Mouse (Mus musculus) layer of hippocampus, postnatal 25 days (tissue): ENCODE results near the gene Ccser2. TPM values are rescaled to one million over a fixed set of nuclear protein-coding genes. Genes with fewer than 3 reads are reported as not detected.

Source experiments
- DNase-seq, 2 experiments: peaks; one replicate each; pipeline ENCODE4 v3.0.0; 2022; ENCODE audit warnings: mixed read lengths in 2 of 2, low spot score in 1 of 2; ENCODE audit errors: extremely low spot score in 1 of 2
- total RNA-seq, 2 experiments: library from RNA; stranded (reverse); gene quantifications; 2 replicates each; pipeline ENCODE4 v1.2.3; 2021

Ccser2 gene
- total RNA-seq, 2 experiments from 2014 or later = 78.8 to 84.9 TPM

GRCm38 (mm10) chr14:36952142-36952541 is 16.4 kb downstream of the Ccser2 start:
- DNase-seq = no peak

DNA sequence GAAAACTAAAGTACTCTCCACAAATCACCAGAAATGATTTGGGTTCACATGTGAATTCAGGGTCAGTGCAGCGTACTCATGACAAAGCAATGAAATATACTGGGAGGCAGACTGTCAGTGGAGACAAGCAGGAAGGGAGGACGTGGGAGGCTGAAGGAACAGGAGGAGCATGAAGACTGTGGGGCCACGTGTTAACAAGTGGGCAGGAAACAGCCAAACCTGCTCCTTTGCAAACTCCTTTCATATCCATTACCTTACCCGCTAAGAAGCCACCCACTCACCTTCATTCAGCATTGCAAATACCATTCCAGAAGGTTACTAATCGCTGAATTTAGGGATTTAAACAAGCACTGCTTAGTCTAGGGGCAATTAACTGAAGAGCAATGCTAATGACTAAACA is 25.9 kb downstream of the Ccser2 start:
- no peak for DNase-seq

DNA sequence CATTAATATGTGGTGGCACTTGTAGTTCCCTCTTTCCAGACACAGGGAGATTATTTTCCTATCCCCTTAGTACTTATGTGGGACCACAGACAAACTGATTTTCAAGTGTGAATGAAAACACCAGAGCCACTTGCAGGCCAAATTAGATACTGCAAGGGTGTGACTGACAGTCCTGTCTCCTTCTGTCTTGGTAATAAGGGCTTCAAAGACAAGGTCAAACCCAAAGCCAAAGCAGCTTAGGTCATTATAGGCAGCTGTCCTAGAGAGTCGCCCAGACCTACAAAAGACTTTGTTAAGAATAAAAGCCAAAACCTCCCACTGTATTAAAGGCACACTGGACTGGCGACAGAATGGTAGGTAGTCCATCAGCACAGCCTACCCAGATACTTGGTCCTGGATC is 30.6 kb downstream of the Ccser2 start:
- no peak for DNase-seq

DNA sequence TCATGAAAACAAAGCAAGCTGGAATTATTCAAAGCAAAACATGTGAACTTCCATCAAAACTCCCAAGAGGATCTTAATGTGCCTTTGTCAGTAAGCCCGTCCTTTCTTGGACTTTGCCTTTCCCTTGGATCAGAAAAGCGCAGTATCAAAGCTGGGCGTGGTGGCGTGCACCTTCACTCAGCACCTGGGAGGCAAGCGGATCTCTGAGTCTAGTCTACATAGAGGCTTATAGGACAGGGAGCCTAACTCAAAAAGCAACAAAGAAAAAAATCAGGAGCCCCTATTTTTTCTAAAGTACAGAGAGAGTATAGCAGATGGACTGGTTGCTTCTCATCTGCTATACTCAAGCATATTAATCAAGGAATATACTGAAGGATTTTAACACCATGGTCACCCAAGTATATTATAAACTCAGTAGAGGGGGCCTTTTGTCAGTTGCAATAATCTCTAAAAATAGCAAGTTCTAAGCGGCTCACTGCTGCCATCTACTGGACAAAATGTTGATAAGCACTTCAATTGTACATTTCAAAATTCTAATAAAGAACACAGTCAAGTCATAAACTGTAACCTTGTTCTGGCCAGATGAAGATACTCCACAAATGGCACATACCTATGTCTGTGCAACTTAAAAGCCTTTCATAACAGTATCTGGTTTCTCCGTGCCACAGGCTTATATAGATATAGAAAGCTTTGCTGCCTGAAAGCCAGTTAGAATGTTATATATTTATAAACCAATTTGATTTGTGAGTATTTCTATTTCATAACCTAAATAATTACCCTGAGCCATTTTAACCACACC is 31.3 kb downstream of the Ccser2 start:
- DNase-seq = peak in 1 of 2 experiments; percentile 48

DNA sequence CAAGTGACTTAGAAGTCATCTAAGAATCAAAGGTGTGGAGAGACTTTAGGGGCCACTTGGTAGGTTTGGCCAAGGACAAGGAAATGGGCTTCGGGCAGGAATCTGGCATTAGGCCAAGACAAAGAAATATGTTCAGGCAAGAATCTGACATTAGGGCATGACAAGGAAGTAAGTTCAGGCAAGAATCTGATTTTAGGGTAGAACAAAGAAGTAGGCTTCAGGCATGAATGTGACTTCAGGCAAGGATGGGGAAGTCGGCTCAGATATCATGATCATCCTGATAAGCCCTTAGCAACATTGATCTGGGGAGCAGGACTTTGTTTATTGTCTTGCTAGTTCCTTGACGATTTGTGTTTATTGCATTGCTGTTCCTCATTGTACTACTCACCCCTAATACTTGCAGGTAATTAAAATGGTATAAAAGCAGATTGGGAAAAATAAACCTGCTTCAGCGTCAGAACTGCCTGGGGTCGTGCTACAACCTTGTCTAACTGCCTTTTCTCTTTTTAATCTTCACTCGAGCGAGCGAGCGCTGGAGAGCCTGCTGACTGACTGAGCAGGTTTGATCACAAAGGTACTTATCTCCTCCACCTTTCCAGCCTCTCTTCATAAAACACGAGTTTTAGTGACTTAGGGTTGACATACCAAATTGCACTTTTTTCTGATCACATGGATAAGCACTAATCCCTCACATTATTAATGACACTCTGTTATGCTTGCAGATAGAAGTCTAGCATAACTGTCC is 35.8 kb downstream of the Ccser2 start:
- DNase-seq = no peak

DNA sequence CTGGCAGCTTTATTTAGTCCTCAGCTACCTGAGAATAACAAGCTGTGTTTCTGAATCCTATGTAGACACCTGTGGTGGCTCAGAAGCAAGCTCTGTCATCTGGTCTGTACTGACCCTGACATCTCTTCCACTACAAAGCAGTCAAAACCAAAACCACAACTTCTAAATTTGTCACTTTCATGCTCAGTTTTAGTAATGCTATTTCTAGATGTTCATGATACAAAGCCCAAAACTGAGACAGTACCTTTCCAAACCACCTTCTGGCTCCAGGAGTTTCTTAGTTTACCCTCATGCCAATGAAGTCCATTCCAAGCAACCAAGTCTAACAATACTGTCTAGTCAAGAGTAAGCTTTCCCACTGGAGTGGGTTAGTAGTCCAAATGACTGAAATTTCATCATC is 36.5 kb downstream of the Ccser2 start:
- no peak for DNase-seq

GRCm38 (mm10) chr14:36923383-36923782 is 45.2 kb downstream of the Ccser2 start:
- no peak for DNase-seq

GRCm38 (mm10) chr14:36921346-36922049 is 47.1 kb downstream of the Ccser2 start:
- DNase-seq = no peak

- DNase-seq = no peak
Observed at GRCm38 (mm10) chr14:36919886-36920285, 48.7 kb downstream of the Ccser2 start.

- DNase-seq = peak; percentile 33 to 47
Observed at GRCm38 (mm10) chr14:36919146-36919545, 49.4 kb downstream of the Ccser2 start.

DNA sequence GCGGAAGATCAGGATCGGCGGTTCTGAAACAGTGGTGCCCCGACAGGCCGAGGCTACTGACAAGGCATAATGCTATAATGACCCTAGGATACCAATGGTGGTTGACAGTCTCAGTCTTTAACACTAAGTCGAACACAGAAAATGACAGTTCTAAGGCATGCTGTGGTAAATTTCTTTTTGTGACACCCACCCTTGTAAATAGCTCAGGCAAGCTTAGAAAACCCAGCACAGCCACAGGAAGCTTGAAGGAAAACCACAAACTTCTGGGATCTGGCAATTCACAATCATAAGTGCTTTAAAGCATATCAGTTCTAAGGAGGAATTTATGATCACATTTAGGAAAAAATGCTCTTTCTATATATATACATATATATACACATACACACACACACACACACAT is 53.4 kb downstream of the Ccser2 start:
- no peak for DNase-seq

DNA sequence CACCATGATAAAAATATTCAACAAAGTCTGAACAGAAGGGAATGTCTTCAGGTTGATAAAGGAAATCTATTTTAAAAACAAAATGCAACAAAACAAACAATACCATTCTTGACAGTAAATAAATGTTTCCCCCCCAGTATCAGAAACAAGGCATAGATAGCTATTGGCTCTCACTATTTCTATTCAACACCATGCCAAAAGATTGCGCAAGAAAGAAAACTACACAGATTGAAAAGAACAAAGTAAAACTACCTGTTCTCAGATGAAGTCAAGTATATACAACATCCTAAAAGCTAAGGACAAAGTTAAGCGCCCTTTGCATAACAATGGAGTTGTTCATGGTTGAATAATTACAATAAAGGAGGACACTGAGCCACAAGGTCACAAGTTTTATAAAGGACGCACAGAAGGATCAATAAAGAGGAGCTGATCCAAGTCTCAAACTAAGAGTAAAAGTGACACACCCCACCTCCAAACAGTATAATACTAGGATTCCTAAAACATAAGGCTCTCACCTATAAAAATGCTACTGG is 54.0 kb downstream of the Ccser2 start:
- DNase-seq = no peak

DNA sequence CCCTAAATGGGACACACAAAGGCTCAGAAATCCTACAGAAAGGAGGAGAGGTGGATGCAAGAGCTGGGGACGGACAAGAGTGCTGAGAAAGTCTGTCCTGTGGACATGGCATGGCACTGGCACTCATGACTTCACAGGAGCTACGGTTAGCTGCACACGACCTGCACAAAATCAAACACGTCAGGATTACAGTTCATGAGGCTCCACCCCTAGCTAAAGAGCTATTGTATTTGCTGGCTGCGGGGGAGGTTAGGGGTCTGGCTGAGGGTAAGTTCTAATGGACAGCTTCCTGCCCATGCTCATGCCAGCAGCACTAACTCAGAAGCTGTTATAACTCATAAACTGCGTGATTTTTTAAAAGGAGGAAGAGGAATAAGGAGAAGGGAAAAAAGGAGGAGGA is 56.8 kb downstream of the Ccser2 start:
- no peak for DNase-seq

GRCm38 (mm10) chr14:36905809-36906522 is 62.6 kb downstream of the Ccser2 start:
- DNase-seq = no peak

- no peak for DNase-seq
Observed at GRCm38 (mm10) chr14:36904206-36904605, 64.4 kb downstream of the Ccser2 start.

DNA sequence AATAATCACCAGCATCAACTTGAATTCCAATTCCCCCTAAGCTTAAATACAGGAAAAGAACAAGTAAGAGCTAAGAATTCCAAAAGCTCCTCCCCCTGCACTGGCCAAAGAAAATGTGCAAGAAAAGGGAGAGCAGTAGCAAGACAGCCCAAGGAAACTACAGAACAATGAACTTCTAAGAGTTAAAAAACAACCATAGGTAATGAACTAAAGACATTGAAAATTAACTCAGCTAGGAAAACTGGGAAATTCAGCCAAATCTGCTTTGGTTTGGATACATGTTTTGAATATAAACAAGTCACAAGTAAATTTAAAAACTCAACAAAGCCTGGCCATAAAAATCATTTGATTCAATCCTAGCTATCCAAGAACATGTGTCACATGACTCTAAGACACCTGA is 67.7 kb downstream of the Ccser2 start:
- DNase-seq = no peak

- DNase-seq = no peak
Observed at GRCm38 (mm10) chr14:36894701-36895100, 73.9 kb downstream of the Ccser2 start.

- DNase-seq = no peak
Observed at GRCm38 (mm10) chr14:36892762-36893358, 75.7 kb downstream of the Ccser2 start.

DNA sequence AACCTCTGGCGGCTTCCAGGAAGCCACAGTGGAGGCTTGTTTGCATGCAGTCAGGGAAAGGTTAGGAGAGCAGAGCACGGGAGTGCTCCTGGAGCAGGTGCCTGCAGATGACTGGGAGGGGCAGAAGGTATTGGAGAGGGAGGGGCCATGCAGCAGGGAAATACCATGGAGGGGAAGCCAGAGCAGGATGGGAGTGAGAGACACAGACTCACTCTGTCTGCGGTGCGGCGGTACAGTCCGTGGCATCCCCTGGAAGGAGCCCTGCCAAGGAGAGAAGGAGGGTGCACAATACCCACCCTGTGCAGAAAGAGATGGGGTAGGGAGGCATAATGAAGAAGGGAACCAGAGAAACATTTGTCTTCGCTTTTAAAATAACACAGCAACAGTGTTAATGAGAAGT is 78.4 kb downstream of the Ccser2 start:
- DNase-seq = no peak

- DNase-seq = no peak
Observed at GRCm38 (mm10) chr14:36885680-36886079, 82.9 kb downstream of the Ccser2 start.
